Mouse (Mus musculus) limb, embryonic 14.5 days (tissue): ENCODE measurements around the gene Wdr45b. TPM values are rescaled to one million over a fixed set of nuclear protein-coding genes. Genes with fewer than 3 reads are reported as not detected.

Source experiments
- ATAC-seq: fragments of 200-750 bp; cut with Nextera tagmentation; 2 replicates; pipeline ENCODE4 v1.8.0; 2017; ENCODE audit warnings: low read depth, moderate number of reproducible peaks, moderate TSS enrichment; ENCODE audit not compliant: low FRiP score
- DNase-seq: peaks from one replicate; pipeline ENCODE4 v3.0.0-alpha.2; 2015; ENCODE audit warnings: low spot score
- H3K27ac ChIP-seq: fragments of 300-500 bp; sonication (generic); replicated peaks from 2 replicates; pipeline ENCODE4 v1.5.1; 2014; ENCODE audit warnings: low read depth, mild to moderate bottlenecking, low read length, moderate library complexity, mixed read lengths
- H3K27me3 ChIP-seq: fragments of 300-500 bp; sonication (generic); 2 replicates; pipeline ENCODE4 v1.6.1; 2014; ENCODE audit warnings: low read length, mixed read lengths; ENCODE audit not compliant: control insufficient read depth, insufficient read depth
- H3K36me3 ChIP-seq: fragments of 300-500 bp; sonication (generic); 2 replicates; pipeline ENCODE4 v1.6.1; 2014; ENCODE audit warnings: mild to moderate bottlenecking, low read length, moderate library complexity, mixed read lengths; ENCODE audit not compliant: control insufficient read depth, insufficient read depth
- H3K4me1 ChIP-seq: fragments of 300-500 bp; sonication (generic); 2 replicates; pipeline ENCODE4 v1.6.1; 2014; ENCODE audit warnings: antibody characterized with exemption, low read length, mixed read lengths; ENCODE audit not compliant: control insufficient read depth, insufficient read depth
- H3K4me2 ChIP-seq: fragments of 300-500 bp; sonication (generic); replicated peaks from 2 replicates; pipeline ENCODE4 v1.6.1; 2014; ENCODE audit warnings: low read depth, mild to moderate bottlenecking, low read length, moderate library complexity; ENCODE audit not compliant: severe bottlenecking
- H3K4me3 ChIP-seq: fragments of 300-500 bp; sonication (generic); replicated peaks from 2 replicates; pipeline ENCODE4 v1.5.1; 2014; ENCODE audit warnings: low read length
- H3K9ac ChIP-seq: fragments of 300-500 bp; sonication (generic); 2 replicates; pipeline ENCODE4 v1.6.1; 2014; ENCODE audit warnings: mild to moderate bottlenecking, low read depth, low read length, moderate library complexity; ENCODE audit not compliant: severe bottlenecking
- H3K9me3 ChIP-seq: fragments of 300-500 bp; sonication (generic); 2 replicates; pipeline ENCODE4 v1.6.1; 2016; ENCODE audit warnings: low read length; ENCODE audit not compliant: control insufficient read depth
- POLR2A ChIP-seq: fragments of 200-500 bp; IDR thresholded peaks from 2 replicates; pipeline ENCODE4 v1.8.0; 2012; ENCODE audit warnings: inconsistent platforms, mild to moderate bottlenecking, moderate library complexity, borderline replicate concordance; ENCODE audit not compliant: insufficient read depth, insufficient read length; ENCODE audit errors: extremely low read depth
- WGBS: fragments of 180-500 bp; shearing (Covaris S2); extraction: QIAGEN DNeasy Blood & Tissue Kit; methylation state at CpG from one replicate; pipeline ENCODE4 v1.1.7; 2014; 5-methylcytosine and 5-hydroxymethylcytosine counted together
- polyA plus RNA-seq, 2 experiments: library from polyadenylated mRNA; depleted of rRNA in 1 of 2; stranded (reverse) in 1 of 2; unstranded in 1 of 2; fragments of >200 nt; fragmentation: Nextera tagmentation in 1 of 2; extraction: Ambion mirVana in 1 of 2; gene quantifications; 2 replicates each; pipeline versions ENCODE4 v1.2.1 to v1.2.3; 2012 to 2014

The Wdr45b gene
- polyA plus RNA-seq, 2 experiments: 94.5 to 113 TPM

GRCm38 (mm10) chr11:121300265-121300664 lies 54.0 kb downstream of the Wdr45b start:
- TF ChIP-seq POLR2A: no peak
- no peaks in the 10 kb centered on the region for H3K27me3 ChIP-seq
- WGBS: 96% methylated on average over 9 of the region's 9 CpGs
- H3K4me3 ChIP-seq: no peak overlapping the region
- DNase-seq (no peak), ATAC-seq (no peak)
- no peak overlapping the region for H3K4me2 ChIP-seq
- H3K9me3 ChIP-seq: no peaks in the 10 kb centered on the region
- H3K36me3 ChIP-seq: peaks cover 85% of the 10 kb centered on the region
- H3K9ac ChIP-seq: no peak overlapping the region
- no peaks in the 10 kb centered on the region for H3K4me1 ChIP-seq
- no peak overlapping the region for H3K27ac ChIP-seq

- Histone ChIP-seq H3K9ac (no peak overlapping the region), H3K4me1 (no peaks in the 10 kb centered on the region), H3K4me2 (no peak overlapping the region), H3K27ac (no peak overlapping the region), H3K4me3 (no peak overlapping the region), H3K9me3 (no peaks in the 10 kb centered on the region), H3K27me3 (no peaks in the 10 kb centered on the region), H3K36me3 (peaks cover 84% of the 10 kb centered on the region)
- no peak for TF ChIP-seq POLR2A
- WGBS: 88% methylated on average over 8 of the region's 8 CpGs
- DNase-seq (no peak), ATAC-seq (no peak)
Observed at GRCm38 (mm10) chr11:121298493-121298892, 55.8 kb downstream of the Wdr45b start.

- H3K9ac ChIP-seq: no peak overlapping the region
- H3K27ac ChIP-seq: no peak overlapping the region
- H3K27me3 ChIP-seq: no peaks in the 10 kb centered on the region
- H3K4me2 ChIP-seq: no peak overlapping the region
- DNase-seq (no peak), ATAC-seq (no peak)
- TF ChIP-seq POLR2A: no peak
- H3K4me1 ChIP-seq: no peaks in the 10 kb centered on the region
- H3K4me3 ChIP-seq: no peak overlapping the region
- no peaks in the 10 kb centered on the region for H3K9me3 ChIP-seq
- peaks cover 85% of the 10 kb centered on the region for H3K36me3 ChIP-seq
- 94% methylated on average over 5 of the region's 5 CpGs for WGBS
Observed at GRCm38 (mm10) chr11:121294771-121295170, 59.5 kb downstream of the Wdr45b start.

- Histone ChIP-seq H3K9ac (no peak overlapping the region), H3K4me2 (no peak overlapping the region), H3K27ac (no peak overlapping the region), H3K9me3 (no peaks in the 10 kb centered on the region), H3K4me3 (no peak overlapping the region), H3K27me3 (no peaks in the 10 kb centered on the region), H3K4me1 (no peaks in the 10 kb centered on the region), H3K36me3 (peaks cover 87% of the 10 kb centered on the region)
- ATAC-seq (no peak), DNase-seq (no peak)
- TF ChIP-seq POLR2A: no peak
- WGBS: 88% methylated on average over 3 of the region's 3 CpGs
Observed at GRCm38 (mm10) chr11:121289859-121290258, 64.4 kb downstream of the Wdr45b start.

GRCm38 (mm10) chr11:121282911-121283310 lies 71.3 kb downstream of the Wdr45b start:
- H3K27me3 ChIP-seq: no peaks in the 10 kb centered on the region
- H3K36me3 ChIP-seq: peaks cover 39% of the 10 kb centered on the region
- DNase-seq (no peak), ATAC-seq (no peak)
- no peaks in the 10 kb centered on the region for H3K9me3 ChIP-seq
- no peak overlapping the region for H3K27ac ChIP-seq
- no peak overlapping the region for H3K4me3 ChIP-seq
- TF ChIP-seq POLR2A: no peak
- 84% methylated on average over 6 of the region's 6 CpGs for WGBS
- no peaks in the 10 kb centered on the region for H3K4me1 ChIP-seq
- no peak overlapping the region for H3K4me2 ChIP-seq
- no peak overlapping the region for H3K9ac ChIP-seq

- Histone ChIP-seq H3K4me1 (no peaks in the 10 kb centered on the region), H3K36me3 (peaks cover 14% of the 10 kb centered on the region), H3K27me3 (no peaks in the 10 kb centered on the region), H3K9ac (no peak overlapping the region), H3K27ac (no peak overlapping the region), H3K4me2 (no peak overlapping the region), H3K4me3 (no peak overlapping the region), H3K9me3 (no peaks in the 10 kb centered on the region)
- DNase-seq (no peak), ATAC-seq (no peak)
- WGBS: 90% methylated on average over 3 of the region's 3 CpGs
- no peak for TF ChIP-seq POLR2A
Observed at GRCm38 (mm10) chr11:121278011-121278410, 76.2 kb downstream of the Wdr45b start.
